Mouse (Mus musculus): Measurements from ENCODE around the gene Creb3l1. TPM values are rescaled to one million over a fixed set of nuclear protein-coding genes. Genes with fewer than 3 reads are reported as not detected.
A peak's percentile ranks its signal among the peaks of the same experiment; 100 is the strongest.

Gene Creb3l1
- polyA plus RNA-seq, 1 experiment: 22.5 TPM

- Histone ChIP-seq H3K27ac (ENCODE audit: insufficient read depth, low read depth, low read length) (no peak overlapping the region), H3K4me3 (ENCODE audit: low read depth, low read length) (no peak overlapping the region), H3K27me3 (ENCODE audit: control insufficient read depth, insufficient read depth, low read length) (0 out of 2 replicates have a peak, but pooled peaks cover 7% of the 10 kb centered on the region), H3K36me3 (ENCODE audit: control insufficient read depth, insufficient read depth, low read length) (no peaks in the 10 kb centered on the region), H3K4me1 (ENCODE audit: control insufficient read depth, insufficient read depth, insufficient read length, low read length) (peaks cover 7% of the 10 kb centered on the region)
- 53% methylated on average over 6 of the region's 6 CpGs for WGBS
- no peak for TF ChIP-seq POLR2A (IDR thresholded peaks at IDR 0.05; ENCODE audit: low read depth, low read length)
- TF ChIP-seq CTCF (IDR thresholded peaks at IDR 0.05; ENCODE audit: extremely low read depth, insufficient read length, insufficient replicate concordance, low read depth, low read length): no peak
Observed at GRCm38 (mm10) chr2:92006491-92006890, 17.8 kb downstream of the Creb3l1 start.

GRCm38 (mm10) chr2:92004617-92005016 lies 19.7 kb downstream of the Creb3l1 start:
- H3K36me3 ChIP-seq (ENCODE audit: control insufficient read depth, insufficient read depth, low read length): no peaks in the 10 kb centered on the region
- H3K4me3 ChIP-seq (ENCODE audit: low read depth, low read length): no peak overlapping the region
- no peak for TF ChIP-seq POLR2A (IDR thresholded peaks at IDR 0.05; ENCODE audit: low read depth, low read length)
- TF ChIP-seq CTCF (IDR thresholded peaks at IDR 0.05; ENCODE audit: extremely low read depth, insufficient read length, insufficient replicate concordance, low read depth, low read length): no peak
- WGBS: 54% methylated on average over 7 of the region's 7 CpGs
- 0 out of 2 replicates have a peak, but pooled peaks cover 7% of the 10 kb centered on the region for H3K27me3 ChIP-seq (ENCODE audit: control insufficient read depth, insufficient read depth, low read length)
- no peak overlapping the region for H3K27ac ChIP-seq (ENCODE audit: insufficient read depth, low read depth, low read length)
- peaks cover 7% of the 10 kb centered on the region for H3K4me1 ChIP-seq (ENCODE audit: control insufficient read depth, insufficient read depth, insufficient read length, low read length)

DNA sequence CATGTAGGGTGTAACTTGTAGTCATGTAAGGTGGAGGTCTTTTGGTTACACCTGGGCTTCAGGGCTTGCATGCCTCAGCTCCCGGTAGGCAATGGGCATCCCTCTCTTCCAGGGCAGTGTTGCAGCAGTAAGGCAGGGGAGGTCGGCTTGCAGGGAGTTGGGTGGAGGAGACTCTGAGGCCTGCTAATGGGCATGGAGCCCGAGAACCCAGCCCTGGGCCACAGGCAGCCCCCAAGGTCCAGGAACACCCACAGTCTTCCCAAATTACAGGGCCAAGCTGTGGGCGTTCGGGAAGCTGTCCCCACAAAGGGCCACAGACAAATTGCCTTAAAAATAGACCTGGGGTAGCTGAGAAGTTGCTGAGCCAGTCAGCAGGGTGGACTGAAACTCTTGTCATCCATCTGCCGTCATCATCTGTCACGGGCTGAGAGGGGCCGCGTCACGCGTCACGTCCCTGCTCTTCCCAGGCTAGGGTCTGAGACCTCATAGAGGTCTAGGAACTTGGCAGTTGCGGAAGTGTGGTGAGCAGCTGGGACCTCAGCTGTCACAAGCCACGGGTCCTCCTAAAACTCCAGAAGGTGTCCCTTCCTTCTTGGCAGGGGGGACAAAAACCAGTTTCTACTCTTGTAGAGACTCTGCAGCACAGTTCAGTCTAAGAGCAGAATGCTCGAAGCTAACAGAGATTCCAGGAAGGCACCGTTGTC lies 26.2 kb downstream of the Creb3l1 start:
- Histone ChIP-seq H3K36me3 (ENCODE audit: control insufficient read depth, insufficient read depth, low read length) (no peaks in the 10 kb centered on the region), H3K4me1 (ENCODE audit: control insufficient read depth, insufficient read depth, insufficient read length, low read length) (peaks cover 7% of the 10 kb centered on the region), H3K4me3 (ENCODE audit: low read depth, low read length) (no peak overlapping the region), H3K27me3 (ENCODE audit: control insufficient read depth, insufficient read depth, low read length) (no peaks in the 10 kb centered on the region), H3K27ac (ENCODE audit: insufficient read depth, low read depth, low read length) (no peak overlapping the region)
- 88% methylated on average over 16 of the region's 16 CpGs for WGBS
- no peak for TF ChIP-seq POLR2A (IDR thresholded peaks at IDR 0.05; ENCODE audit: low read depth, low read length)

GRCm38 (mm10) chr2:91996006-91996405 lies 28.3 kb downstream of the Creb3l1 start:
- Histone ChIP-seq H3K27me3 (ENCODE audit: control insufficient read depth, insufficient read depth, low read length) (no peaks in the 10 kb centered on the region), H3K36me3 (ENCODE audit: control insufficient read depth, insufficient read depth, low read length) (no peaks in the 10 kb centered on the region), H3K4me3 (ENCODE audit: low read depth, low read length) (no peak overlapping the region), H3K4me1 (ENCODE audit: control insufficient read depth, insufficient read depth, insufficient read length, low read length) (peaks cover 7% of the 10 kb centered on the region), H3K27ac (ENCODE audit: insufficient read depth, low read depth, low read length) (no peak overlapping the region)
- TF ChIP-seq CTCF (IDR thresholded peaks at IDR 0.05; ENCODE audit: extremely low read depth, insufficient read length, insufficient replicate concordance, low read depth, low read length) (no peak), POLR2A (IDR thresholded peaks at IDR 0.05; ENCODE audit: low read depth, low read length) (no peak)
- 24% methylated on average over 5 of the region's 5 CpGs for WGBS

- 84% methylated on average over 3 of the region's 3 CpGs for WGBS
- no peak for TF ChIP-seq POLR2A (IDR thresholded peaks at IDR 0.05; ENCODE audit: low read depth, low read length)
- TF ChIP-seq CTCF (IDR thresholded peaks at IDR 0.05; ENCODE audit: extremely low read depth, insufficient read length, insufficient replicate concordance, low read depth, low read length): no peak
- no peak overlapping the region for H3K27ac ChIP-seq (ENCODE audit: insufficient read depth, low read depth, low read length)
- H3K4me3 ChIP-seq (ENCODE audit: low read depth, low read length): no peak overlapping the region
- peaks cover 7% of the 10 kb centered on the region for H3K4me1 ChIP-seq (ENCODE audit: control insufficient read depth, insufficient read depth, insufficient read length, low read length)
- H3K27me3 ChIP-seq (ENCODE audit: control insufficient read depth, insufficient read depth, low read length): no peaks in the 10 kb centered on the region
- H3K36me3 ChIP-seq (ENCODE audit: control insufficient read depth, insufficient read depth, low read length): no peaks in the 10 kb centered on the region
Observed at GRCm38 (mm10) chr2:91993409-91993808, 30.9 kb downstream of the Creb3l1 start.

GRCm38 (mm10) chr2:91989750-91990149 lies 34.6 kb downstream of the Creb3l1 start:
- TF ChIP-seq CTCF (IDR thresholded peaks at IDR 0.05; ENCODE audit: extremely low read depth, insufficient read length, insufficient replicate concordance, low read depth, low read length) (peak; percentile 41; the same call in 1 of the 2 replicates), POLR2A (IDR thresholded peaks at IDR 0.05; ENCODE audit: low read depth, low read length) (no peak)
- Histone ChIP-seq H3K36me3 (ENCODE audit: control insufficient read depth, insufficient read depth, low read length) (no peaks in the 10 kb centered on the region), H3K27ac (ENCODE audit: insufficient read depth, low read depth, low read length) (no peak overlapping the region), H3K4me3 (ENCODE audit: low read depth, low read length) (no peak overlapping the region), H3K27me3 (ENCODE audit: control insufficient read depth, insufficient read depth, low read length) (no peaks in the 10 kb centered on the region), H3K4me1 (ENCODE audit: control insufficient read depth, insufficient read depth, insufficient read length, low read length) (peaks cover 6% of the 10 kb centered on the region; the same call in 1 of the 2 replicates)

GRCm38 (mm10) chr2:91987542-91987941 lies 36.8 kb downstream of the Creb3l1 start:
- no peak overlapping the region for H3K27ac ChIP-seq (ENCODE audit: insufficient read depth, low read depth, low read length)
- WGBS: 6% methylated on average over 3 of the region's 3 CpGs
- peak; percentile 91; the same call in 1 of the 2 replicates for TF ChIP-seq CTCF (IDR thresholded peaks at IDR 0.05; ENCODE audit: extremely low read depth, insufficient read length, insufficient replicate concordance, low read depth, low read length)
- TF ChIP-seq POLR2A (IDR thresholded peaks at IDR 0.05; ENCODE audit: low read depth, low read length): no peak
- no peaks in the 10 kb centered on the region; the same call in 1 of the 2 replicates for H3K36me3 ChIP-seq (ENCODE audit: control insufficient read depth, insufficient read depth, low read length)
- no peaks in the 10 kb centered on the region for H3K27me3 ChIP-seq (ENCODE audit: control insufficient read depth, insufficient read depth, low read length)
- peaks cover 11% of the 10 kb centered on the region; the same call in 1 of the 2 replicates for H3K4me1 ChIP-seq (ENCODE audit: control insufficient read depth, insufficient read depth, insufficient read length, low read length)
- no peak overlapping the region for H3K4me3 ChIP-seq (ENCODE audit: low read depth, low read length)

All from small intestine, adult 2 months (tissue).